Mouse (Mus musculus) kidney, embryonic 14.5 days (tissue): ENCODE measurements around the gene Ank2. TPM values are rescaled to one million over a fixed set of nuclear protein-coding genes. Genes with fewer than 3 reads are reported as not detected.
A peak's percentile ranks its signal among the peaks of the same experiment; 100 is the strongest.

Experiments used
- ATAC-seq: fragments of 200-750 bp; cut with Nextera tagmentation; 2 replicates; pipeline ENCODE4 v1.8.0; 2017; ENCODE audit warnings: moderate number of reproducible peaks, mild to moderate bottlenecking, moderate TSS enrichment, moderate library complexity; ENCODE audit not compliant: low FRiP score, low TSS enrichment
- H3K27ac ChIP-seq: fragments of 300-500 bp; sonication (generic); 2 replicates; pipeline ENCODE4 v1.5.1; 2014; ENCODE audit warnings: low read depth, mild to moderate bottlenecking, low read length, moderate library complexity, mixed read lengths
- H3K27me3 ChIP-seq: fragments of 300-500 bp; sonication (generic); 2 replicates; pipeline ENCODE4 v1.6.1; 2014; ENCODE audit warnings: mild to moderate bottlenecking, low read length; ENCODE audit not compliant: control insufficient read depth, insufficient read depth
- H3K36me3 ChIP-seq: fragments of 300-500 bp; sonication (generic); 2 replicates; pipeline ENCODE4 v1.6.1; 2014; ENCODE audit warnings: low read length, mixed read lengths; ENCODE audit not compliant: control insufficient read depth, insufficient read depth
- H3K4me1 ChIP-seq: fragments of 300-500 bp; sonication (generic); 2 replicates; pipeline ENCODE4 v1.6.1; 2014; ENCODE audit warnings: low read length, mixed read lengths; ENCODE audit not compliant: control insufficient read depth, insufficient read depth
- H3K4me2 ChIP-seq: fragments of 300-500 bp; sonication (generic); replicated peaks from 2 replicates; pipeline ENCODE4 v1.6.1; 2014; ENCODE audit warnings: low read depth, mild to moderate bottlenecking, low read length
- H3K4me3 ChIP-seq: fragments of 300-500 bp; sonication (generic); 2 replicates; pipeline ENCODE4 v1.5.1; 2014; ENCODE audit warnings: mild to moderate bottlenecking, low read length
- H3K9ac ChIP-seq: fragments of 300-500 bp; sonication (generic); 2 replicates; pipeline ENCODE4 v1.6.1; 2014; ENCODE audit warnings: low read depth, mild to moderate bottlenecking, low read length, moderate library complexity
- H3K9me3 ChIP-seq: fragments of 300-500 bp; sonication (generic); 2 replicates; pipeline ENCODE4 v1.6.1; 2016; ENCODE audit warnings: low read length; ENCODE audit not compliant: control insufficient read depth
- WGBS: fragments of 180-500 bp; shearing (Covaris S2); extraction: QIAGEN DNeasy Blood & Tissue Kit; methylation state at CpG from one replicate; pipeline ENCODE4 v1.1.7; 2014; 5-methylcytosine and 5-hydroxymethylcytosine counted together
- polyA plus RNA-seq: library from polyadenylated mRNA; unstranded; fragments of >200 nt; fragmentation: Nextera tagmentation; extraction: Ambion mirVana; gene quantifications from 2 replicates; pipeline ENCODE4 v1.2.1, GENCODE M21; 2014

Ank2 gene
- polyA plus RNA-seq, 1 experiment from 2014 or later: 11.5 TPM

GRCm38 (mm10) chr3:126978768-126979410 lies 520.3 kb downstream of the Ank2 start:
- no peak overlapping the region for H3K9ac ChIP-seq
- no peak overlapping the region for H3K4me2 ChIP-seq
- H3K27ac ChIP-seq: no peak overlapping the region
- 66% methylated on average over 11 of the region's 11 CpGs for WGBS
- no peaks in the 10 kb centered on the region for H3K27me3 ChIP-seq
- no peak overlapping the region for H3K4me3 ChIP-seq
- ATAC-seq: no peak
- no peaks in the 10 kb centered on the region for H3K9me3 ChIP-seq
- no peaks in the 10 kb centered on the region for H3K4me1 ChIP-seq
- H3K36me3 ChIP-seq: no peaks in the 10 kb centered on the region

- H3K4me2 ChIP-seq: no peak overlapping the region
- H3K9me3 ChIP-seq: no peaks in the 10 kb centered on the region
- H3K4me3 ChIP-seq: no peak overlapping the region
- no peaks in the 10 kb centered on the region for H3K4me1 ChIP-seq
- no peak overlapping the region for H3K9ac ChIP-seq
- no peaks in the 10 kb centered on the region for H3K27me3 ChIP-seq
- no peak overlapping the region for H3K27ac ChIP-seq
- ATAC-seq: no peak
- H3K36me3 ChIP-seq: no peaks in the 10 kb centered on the region
- 63% methylated on average over 6 of the region's 6 CpGs for WGBS
These were observed 521.8 kb downstream of the Ank2 start for GRCm38 (mm10) chr3:126977399-126977798.

GRCm38 (mm10) chr3:126976793-126977192 lies 522.4 kb downstream of the Ank2 start:
- H3K4me3 ChIP-seq: no peak overlapping the region

GRCm38 (mm10) chr3:126975409-126975808 lies 523.7 kb downstream of the Ank2 start:
- no peak overlapping the region for H3K9ac ChIP-seq
- no peaks in the 10 kb centered on the region for H3K4me1 ChIP-seq
- H3K4me3 ChIP-seq: no peak overlapping the region
- 0 out of 2 replicates have a peak, but pooled peaks have one; percentile 43 for ATAC-seq
- H3K36me3 ChIP-seq: no peaks in the 10 kb centered on the region
- H3K4me2 ChIP-seq: no peak overlapping the region
- no peaks in the 10 kb centered on the region for H3K27me3 ChIP-seq
- 76% methylated on average over 5 of the region's 5 CpGs for WGBS
- no peaks in the 10 kb centered on the region for H3K9me3 ChIP-seq
- no peak overlapping the region for H3K27ac ChIP-seq

More at GRCm38 (mm10) chr3:126976793-126977192, 522.4 kb downstream of the Ank2 start:
- no peaks in the 10 kb centered on the region for H3K36me3 ChIP-seq
- H3K9ac ChIP-seq: no peak overlapping the region
- no peaks in the 10 kb centered on the region for H3K4me1 ChIP-seq
- no peaks in the 10 kb centered on the region for H3K27me3 ChIP-seq
- ATAC-seq: no peak
- 84% methylated on average over 16 of the region's 16 CpGs for WGBS
- H3K9me3 ChIP-seq: no peaks in the 10 kb centered on the region
- H3K27ac ChIP-seq: no peak overlapping the region
- no peak overlapping the region for H3K4me2 ChIP-seq

- no peak for ATAC-seq
- Histone ChIP-seq H3K27ac (no peak overlapping the region), H3K4me2 (no peak overlapping the region), H3K4me3 (no peak overlapping the region), H3K9ac (no peak overlapping the region), H3K9me3 (no peaks in the 10 kb centered on the region), H3K4me1 (no peaks in the 10 kb centered on the region), H3K36me3 (no peaks in the 10 kb centered on the region), H3K27me3 (no peaks in the 10 kb centered on the region)
- WGBS: 85% methylated on average over 2 of the region's 2 CpGs
These were observed 525.6 kb downstream of the Ank2 start for GRCm38 (mm10) chr3:126973551-126973950.

- H3K27ac ChIP-seq: no peak overlapping the region
These were observed 527.6 kb downstream of the Ank2 start for GRCm38 (mm10) chr3:126971531-126971930.

GRCm38 (mm10) chr3:126968721-126969120 lies 530.4 kb downstream of the Ank2 start:
- H3K9me3 ChIP-seq: no peaks in the 10 kb centered on the region
- H3K36me3 ChIP-seq: no peaks in the 10 kb centered on the region
- no peak overlapping the region for H3K4me2 ChIP-seq
- no peak overlapping the region for H3K4me3 ChIP-seq
- no peaks in the 10 kb centered on the region for H3K27me3 ChIP-seq
- WGBS: 78% methylated on average over 2 of the region's 2 CpGs
- H3K9ac ChIP-seq: no peak overlapping the region
- no peak overlapping the region for H3K27ac ChIP-seq
- no peak for ATAC-seq
- H3K4me1 ChIP-seq: no peaks in the 10 kb centered on the region

More at GRCm38 (mm10) chr3:126971531-126971930, 527.6 kb downstream of the Ank2 start:
- Histone ChIP-seq H3K27me3 (no peaks in the 10 kb centered on the region), H3K4me3 (no peak overlapping the region), H3K9ac (no peak overlapping the region), H3K4me2 (no peak overlapping the region), H3K4me1 (no peaks in the 10 kb centered on the region), H3K36me3 (no peaks in the 10 kb centered on the region), H3K9me3 (no peaks in the 10 kb centered on the region)
- no peak for ATAC-seq
- 91% methylated on average over 9 of the region's 9 CpGs for WGBS

- ATAC-seq: no peak
- H3K27ac ChIP-seq: no peak overlapping the region
- WGBS: 89% methylated on average over 2 of the region's 2 CpGs
- H3K9me3 ChIP-seq: no peaks in the 10 kb centered on the region
- no peak overlapping the region for H3K4me2 ChIP-seq
- H3K36me3 ChIP-seq: no peaks in the 10 kb centered on the region
- no peak overlapping the region for H3K9ac ChIP-seq
- H3K4me1 ChIP-seq: no peaks in the 10 kb centered on the region
- H3K4me3 ChIP-seq: no peak overlapping the region
- no peaks in the 10 kb centered on the region for H3K27me3 ChIP-seq
These were observed 533.4 kb downstream of the Ank2 start for GRCm38 (mm10) chr3:126965767-126966166.

GRCm38 (mm10) chr3:126962326-126962725 lies 536.8 kb downstream of the Ank2 start:
- no peaks in the 10 kb centered on the region for H3K27me3 ChIP-seq
- H3K9ac ChIP-seq: no peak overlapping the region
- H3K4me2 ChIP-seq: no peak overlapping the region
- H3K36me3 ChIP-seq: no peaks in the 10 kb centered on the region
- no peak for ATAC-seq
- 95% methylated on average over 8 of the region's 8 CpGs for WGBS
- no peaks in the 10 kb centered on the region for H3K4me1 ChIP-seq
- H3K27ac ChIP-seq: no peak overlapping the region
- no peak overlapping the region for H3K4me3 ChIP-seq
- no peaks in the 10 kb centered on the region for H3K9me3 ChIP-seq
